Mouse (Mus musculus): ENCODE data around the gene Pde4b.
"Not testable (repeated sequence)": the region's sequence is repeated elsewhere in the genome, so short reads cannot be mapped to it uniquely, and the experiment has no call there.

Pde4b gene

GRCm38 (mm10) chr4:102087091-102087565, at the start of gene Pde4b:
Gene Pde4b, plus strand, starts transcription at chr4:102087543.
- peak; percentile 39 to 44 for DNase-seq

- no peak for DNase-seq
Measured at GRCm38 (mm10) chr4:102040190-102040589, 47.2 kb upstream of the Pde4b start.

GRCm38 (mm10) chr4:102045183-102046140, 41.9 kb upstream of the Pde4b start:
- DNase-seq, result no peak

GRCm38 (mm10) chr4:102049368-102049767, 38.0 kb upstream of the Pde4b start:
- DNase-seq, result not testable (repeated sequence)

- no peak for DNase-seq
Measured at GRCm38 (mm10) chr4:102061322-102061721, 26.0 kb upstream of the Pde4b start.

- no peak for DNase-seq
Measured at GRCm38 (mm10) chr4:102069314-102069713, 18.0 kb upstream of the Pde4b start.

- DNase-seq, result peak; percentile 45 to 56
Measured at GRCm38 (mm10) chr4:102086336-102086735, 1.0 kb upstream of the Pde4b start.

GRCm38 (mm10) chr4:102087566-102088234, 357 bp downstream of the Pde4b start:
- peak; percentile 85 for DNase-seq

- DNase-seq, result peak; percentile 60 to 70
Measured at GRCm38 (mm10) chr4:102088235-102088867, 1.0 kb downstream of the Pde4b start.

- DNase-seq, result no peak
Measured at GRCm38 (mm10) chr4:102095851-102096250, 8.5 kb downstream of the Pde4b start.

GRCm38 (mm10) chr4:102102241-102102640, 14.9 kb downstream of the Pde4b start:
- DNase-seq, result no peak

- peak; percentile 84 to 85 for DNase-seq
Measured at GRCm38 (mm10) chr4:102104534-102105014, 17.2 kb downstream of the Pde4b start.

- DNase-seq, result peak; percentile 78 to 80
Measured at GRCm38 (mm10) chr4:102106771-102107170, 19.4 kb downstream of the Pde4b start.

- DNase-seq, result no peak
Measured at GRCm38 (mm10) chr4:102119454-102119853, 32.1 kb downstream of the Pde4b start.

- peak in 1 of 2 experiments; percentile 9 for DNase-seq
Measured at GRCm38 (mm10) chr4:102136366-102136849, 49.1 kb downstream of the Pde4b start.

- DNase-seq, result no peak
Measured at GRCm38 (mm10) chr4:102138346-102138745, 51.0 kb downstream of the Pde4b start.

- peak; percentile 51 to 67 for DNase-seq
Measured at GRCm38 (mm10) chr4:102141241-102141640, 53.9 kb downstream of the Pde4b start.

- DNase-seq, result no peak
Measured at GRCm38 (mm10) chr4:102148766-102149165, 61.4 kb downstream of the Pde4b start.

GRCm38 (mm10) chr4:102159178-102159577, 71.8 kb downstream of the Pde4b start:
- DNase-seq, result no peak

GRCm38 (mm10) chr4:102171636-102172035, 84.3 kb downstream of the Pde4b start:
- no peak for DNase-seq

GRCm38 (mm10) chr4:102172711-102173213, 85.4 kb downstream of the Pde4b start:
- no peak for DNase-seq

GRCm38 (mm10) chr4:102175985-102176384, 88.6 kb downstream of the Pde4b start:
- DNase-seq, result no peak

All from cerebellum, postnatal 10 days (tissue).